Mouse (Mus musculus) midbrain, postnatal 0 days (tissue): ENCODE data around the gene Abca13. TPM values are rescaled to one million over a fixed set of nuclear protein-coding genes. Genes with fewer than 3 reads are reported as not detected.
"Not testable (repeated sequence)": the region's sequence is repeated elsewhere in the genome, so short reads cannot be mapped to it uniquely, and the experiment has no call there.

ENCODE experiments used
- ATAC-seq: fragments of 200-750 bp; cut with Nextera tagmentation; 2 replicates; pipeline ENCODE4 v1.8.0; 2017; ENCODE audit warnings: moderate number of reproducible peaks, mild to moderate bottlenecking, moderate TSS enrichment, moderate library complexity; ENCODE audit not compliant: low FRiP score
- DNase-seq: peaks from one replicate; pipeline ENCODE4 v3.0.0-alpha.2; 2015; ENCODE audit warnings: low spot score
- H3K27ac ChIP-seq: fragments of 300-500 bp; sonication (generic); 2 replicates; pipeline ENCODE4 v1.5.1; 2014; ENCODE audit warnings: low read depth, mild to moderate bottlenecking, low read length, mixed read lengths
- H3K27me3 ChIP-seq: fragments of 300-500 bp; sonication (generic); 2 replicates; pipeline ENCODE4 v1.6.1; 2014; ENCODE audit warnings: low read length, control low read depth, mixed read lengths; ENCODE audit not compliant: insufficient read depth
- H3K36me3 ChIP-seq: fragments of 300-500 bp; sonication (generic); 2 replicates; pipeline ENCODE4 v1.6.1; 2014; ENCODE audit warnings: low read length, control low read depth, mixed read lengths; ENCODE audit not compliant: insufficient read depth
- H3K4me1 ChIP-seq: fragments of 300-500 bp; sonication (generic); 2 replicates; pipeline ENCODE4 v1.6.1; 2014; ENCODE audit warnings: mild to moderate bottlenecking, control low read depth, antibody characterized with exemption, low read length, mixed read lengths; ENCODE audit not compliant: insufficient read depth
- H3K4me2 ChIP-seq: fragments of 300-500 bp; sonication (generic); 2 replicates; pipeline ENCODE4 v1.6.1; 2014; ENCODE audit warnings: low read depth, mild to moderate bottlenecking, low read length, mixed read lengths; ENCODE audit not compliant: poor library complexity, severe bottlenecking
- H3K4me3 ChIP-seq: fragments of 300-500 bp; sonication (generic); 2 replicates; pipeline ENCODE4 v1.5.1; 2014; ENCODE audit warnings: low read depth, mild to moderate bottlenecking, low read length, moderate library complexity
- H3K9ac ChIP-seq: fragments of 300-500 bp; sonication (generic); replicated peaks from 2 replicates; pipeline ENCODE4 v1.6.1; 2014; ENCODE audit warnings: mild to moderate bottlenecking, low read length, moderate library complexity, mixed read lengths; ENCODE audit not compliant: poor library complexity, severe bottlenecking
- H3K9me3 ChIP-seq: fragments of 300-500 bp; sonication (generic); 2 replicates; pipeline ENCODE4 v1.6.1; 2016; ENCODE audit warnings: low read length, control low read depth
- CTCF ChIP-seq: IDR thresholded peaks from 2 replicates; pipeline ENCODE4 v1.5.1; 2016; ENCODE audit warnings: antibody characterized with exemption, mild to moderate bottlenecking
- WGBS: fragments of 180-500 bp; shearing (Covaris S2); extraction: QIAGEN DNeasy Blood & Tissue Kit; methylation state at CpG from one replicate; pipeline ENCODE4 v1.1.7; 2014; 5-methylcytosine and 5-hydroxymethylcytosine counted together
- polyA plus RNA-seq: library from polyadenylated mRNA; unstranded; fragments of >200 nt; fragmentation: Nextera tagmentation; extraction: Ambion mirVana; gene quantifications from 2 replicates; pipeline ENCODE4 v1.2.1, GENCODE M21; 2015
- total RNA-seq: library from RNA; depleted of rRNA; stranded (reverse); fragments of >200 nt; gene quantifications from 2 replicates; pipeline ENCODE4 v1.2.3, GENCODE M21; 2014

The Abca13 gene
- total and polyA plus RNA-seq, 2 experiments from 2014 or later = 0.01 to 0.05 TPM

- 79% methylated on average over 4 of the region's 4 CpGs for WGBS
- no peak for TF ChIP-seq CTCF
- H3K27me3 ChIP-seq = no peaks in the 10 kb centered on the region
- no peaks in the 10 kb centered on the region for H3K36me3 ChIP-seq
- H3K4me1 ChIP-seq = no peaks in the 10 kb centered on the region
- no peaks in the 10 kb centered on the region for H3K9me3 ChIP-seq
- H3K4me2 ChIP-seq = no peak overlapping the region
- no peak overlapping the region for H3K9ac ChIP-seq
- no peak for ATAC-seq
- no peak for DNase-seq
- H3K27ac ChIP-seq = no peak overlapping the region
- H3K4me3 ChIP-seq = no peak overlapping the region
These were observed 34.7 kb downstream of the Abca13 start for GRCm38 (mm10) chr11:9226399-9226798.

GRCm38 (mm10) chr11:9249627-9250026 lies 57.9 kb downstream of the Abca13 start:
- not testable (repeated sequence) for H3K27me3 ChIP-seq, H3K4me3 ChIP-seq, H3K4me2 ChIP-seq, ATAC-seq, H3K4me1 ChIP-seq, H3K27ac ChIP-seq, H3K9me3 ChIP-seq, H3K9ac ChIP-seq, H3K36me3 ChIP-seq, DNase-seq
- TF ChIP-seq CTCF = peak; percentile 23
- WGBS = 82% methylated on average over 5 of the region's 5 CpGs

- H3K9me3 ChIP-seq, H3K27me3 ChIP-seq, H3K9ac ChIP-seq, H3K4me2 ChIP-seq, H3K4me1 ChIP-seq, H3K27ac ChIP-seq, ATAC-seq, DNase-seq, H3K36me3 ChIP-seq, H3K4me3 ChIP-seq: not testable (repeated sequence)
- WGBS = 57% methylated on average over 3 of the region's 3 CpGs
These were observed 71.3 kb downstream of the Abca13 start for GRCm38 (mm10) chr11:9263072-9263471.

GRCm38 (mm10) chr11:9269090-9269489 lies 77.3 kb downstream of the Abca13 start:
- ATAC-seq = no peak
- no peaks in the 10 kb centered on the region for H3K4me1 ChIP-seq
- no peak for TF ChIP-seq CTCF

GRCm38 (mm10) chr11:9285204-9285603 lies 93.5 kb downstream of the Abca13 start:
- 84% methylated on average over 3 of the region's 3 CpGs for whole genome bisulfite sequencing

More at GRCm38 (mm10) chr11:9269090-9269489, 77.3 kb downstream of the Abca13 start:
- no peak overlapping the region for H3K9ac ChIP-seq
- H3K4me2 ChIP-seq = no peak overlapping the region
- H3K4me3 ChIP-seq = no peak overlapping the region
- no peaks in the 10 kb centered on the region for H3K9me3 ChIP-seq
- no peaks in the 10 kb centered on the region for H3K27me3 ChIP-seq
- DNase-seq = no peak
- WGBS = 68% methylated on average over 3 of the region's 3 CpGs
- H3K36me3 ChIP-seq = no peaks in the 10 kb centered on the region
- H3K27ac ChIP-seq = no peak overlapping the region

GRCm38 (mm10) chr11:9285759-9286158 lies 94.0 kb downstream of the Abca13 start:
- Histone ChIP-seq H3K4me1 (no peaks in the 10 kb centered on the region), H3K9me3 (no peaks in the 10 kb centered on the region), H3K4me3 (no peak overlapping the region), H3K27ac (no peak overlapping the region), H3K36me3 (no peaks in the 10 kb centered on the region), H3K27me3 (no peaks in the 10 kb centered on the region), H3K9ac (no peak overlapping the region), H3K4me2 (no peak overlapping the region)
- ATAC-seq = no peak
- DNase-seq = no peak
- 86% methylated on average over 3 of the region's 3 CpGs for WGBS
- TF ChIP-seq CTCF = no peak

More at GRCm38 (mm10) chr11:9285204-9285603, 93.5 kb downstream of the Abca13 start:
- H3K4me3 ChIP-seq = no peak overlapping the region
- no peak overlapping the region for H3K9ac ChIP-seq
- H3K4me1 ChIP-seq = no peaks in the 10 kb centered on the region
- no peaks in the 10 kb centered on the region for H3K27me3 ChIP-seq
- H3K36me3 ChIP-seq = no peaks in the 10 kb centered on the region
- TF ChIP-seq CTCF = no peak
- no peak for ATAC-seq
- no peak for DNase-seq
- H3K4me2 ChIP-seq = no peak overlapping the region
- no peak overlapping the region for H3K27ac ChIP-seq
- no peaks in the 10 kb centered on the region for H3K9me3 ChIP-seq
